Mouse (Mus musculus): ENCODE data around the gene Fam193a.

DNA sequence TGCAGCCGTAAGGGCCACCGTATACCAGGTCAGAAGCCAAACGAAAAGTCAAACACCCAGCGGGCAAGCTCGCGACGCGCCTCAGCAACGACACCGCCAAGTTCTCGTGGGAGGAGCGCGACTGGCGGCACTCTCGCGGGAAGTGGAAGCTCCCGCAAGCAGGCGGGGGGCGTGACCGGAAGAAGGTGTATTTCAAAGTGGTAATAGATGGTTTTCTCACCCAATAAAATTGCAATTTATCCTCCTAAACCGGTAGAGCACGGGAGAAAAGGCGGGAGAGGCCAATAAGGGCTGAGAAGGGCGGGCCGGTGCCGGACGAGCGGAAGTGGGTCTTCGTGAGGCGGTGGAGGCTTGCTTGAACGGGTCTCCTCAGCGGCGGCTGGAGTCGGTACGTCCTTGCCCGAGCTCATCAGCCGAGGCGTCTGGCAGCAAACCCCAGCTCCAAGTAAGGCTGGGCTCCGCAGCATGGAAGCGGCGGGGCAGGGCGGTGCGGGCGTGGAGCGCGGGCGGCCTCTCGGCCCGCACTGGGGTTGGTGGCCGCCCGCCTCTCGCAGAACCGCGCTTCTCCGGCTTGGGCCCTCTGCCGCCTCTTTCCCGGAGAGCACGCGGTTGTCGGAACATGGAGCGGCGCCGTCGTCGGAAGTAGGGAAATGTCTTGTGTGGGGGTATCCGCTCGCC, 33.5 kb upstream of the Fam193a start, which contains the start of gene Rnf4:
- TF ChIP-seq CTCF (IDR thresholded peaks at IDR 0.05; ENCODE audit: insufficient read depth, low read length) (no peak), POLR2A (IDR thresholded peaks at IDR 0.05; ENCODE audit: borderline replicate concordance, extremely low read depth, low read depth, low read length) (peak; percentile 94; the same call in 1 of the 2 replicates)
